Mouse (Mus musculus) olfactory bulb, adult 2 months (tissue): Measurements from ENCODE around the gene Gps2. TPM values are rescaled to one million over a fixed set of nuclear protein-coding genes. Genes with fewer than 3 reads are reported as not detected.
"Not testable (repeated sequence)": the region's sequence is repeated elsewhere in the genome, so short reads cannot be mapped to it uniquely, and the experiment has no call there.

Experiments used
- H3K27ac ChIP-seq: fragments of 200-500 bp; 2 replicates; pipeline ENCODE4 v1.5.1; 2012; ENCODE audit warnings: low read depth, low read length; ENCODE audit not compliant: insufficient read depth
- H3K4me1 ChIP-seq: fragments of 200-500 bp; 2 replicates; pipeline ENCODE4 v1.6.1; 2012; ENCODE audit warnings: low read length; ENCODE audit not compliant: control insufficient read depth, insufficient read depth
- H3K4me3 ChIP-seq: fragments of 200-500 bp; 2 replicates; pipeline ENCODE4 v1.5.1; 2012; ENCODE audit warnings: mild to moderate bottlenecking, low read depth, low read length, moderate library complexity; ENCODE audit not compliant: insufficient read depth
- CTCF ChIP-seq: fragments of 200-500 bp; IDR thresholded peaks from 2 replicates; pipeline ENCODE4 v1.5.1; 2012; ENCODE audit warnings: low read depth, mild to moderate bottlenecking, low read length, moderate library complexity; ENCODE audit not compliant: insufficient read depth
- POLR2A ChIP-seq: fragments of 200-500 bp; IDR thresholded peaks from 2 replicates; pipeline ENCODE4 v1.6.1; 2012; ENCODE audit warnings: mild to moderate bottlenecking, low read depth, low read length, moderate library complexity; ENCODE audit not compliant: insufficient read depth
- WGBS: fragments of 180-500 bp; shearing (Covaris S2); methylation state at CpG from one replicate; pipeline ENCODE4 v1.1.7; 2018; 5-methylcytosine and 5-hydroxymethylcytosine counted together
- polyA plus RNA-seq: library from polyadenylated mRNA; stranded (reverse); fragments of >200 nt; gene quantifications from 2 replicates; pipeline ENCODE4 v1.2.4, GENCODE M21; 2012; ENCODE audit warnings: low replicate concordance; ENCODE audit not compliant: missing spikeins, insufficient read depth, insufficient read length

Gps2 gene
- polyA plus RNA-seq, 1 experiment = not detected

- H3K27ac ChIP-seq = 0 out of 2 replicates have a peak overlapping the region, but pooled peaks have one; percentile 28
- peak overlapping the region; percentile 100 for H3K4me3 ChIP-seq
- no peak for TF ChIP-seq CTCF
- no peak for TF ChIP-seq POLR2A
- H3K4me1 ChIP-seq = peaks cover 20% of the 10 kb centered on the region
- WGBS = 1% methylated on average over 17 of the region's 17 CpGs
These were observed 6.1 kb downstream of the Gps2 start for GRCm38 (mm10) chr11:69919661-69920265.

GRCm38 (mm10) chr11:69920266-69921031, 6.8 kb downstream of the Gps2 start:
- peak overlapping the region; percentile 100 for H3K4me3 ChIP-seq
- TF ChIP-seq CTCF (no peak), POLR2A (no peak)

GRCm38 (mm10) chr11:69921114-69922011, 7.7 kb downstream of the Gps2 start, which contains the start of gene Eif5a:
Eif5a (minus strand) TSS chr11:69921958.
- Histone ChIP-seq H3K4me1 (peaks cover 8% of the 10 kb centered on the region), H3K27ac (peak within 1 kb of the TSS; percentile 98), H3K4me3 (peak within 1 kb of the TSS; percentile 100)
- WGBS = under 1% methylated on average over 78 of the region's 78 CpGs
- TF ChIP-seq POLR2A (peak; percentile 69), CTCF (0 out of 2 replicates have a peak, but pooled peaks have one; percentile 33)

More at GRCm38 (mm10) chr11:69920266-69921031, 6.8 kb downstream of the Gps2 start:
- H3K27ac ChIP-seq = peak overlapping the region; percentile 98
- WGBS = 1% methylated on average over 61 of the region's 65 CpGs
- H3K4me1 ChIP-seq = peaks cover 15% of the 10 kb centered on the region

GRCm38 (mm10) chr11:69922012-69922756, 8.5 kb downstream of the Gps2 start:
- WGBS = 4% methylated on average over 12 of the region's 12 CpGs
- Histone ChIP-seq H3K27ac (peak overlapping the region; percentile 93), H3K4me3 (peak overlapping the region; percentile 59), H3K4me1 (peaks cover 8% of the 10 kb centered on the region)
- TF ChIP-seq CTCF (no peak), POLR2A (no peak)

DNA sequence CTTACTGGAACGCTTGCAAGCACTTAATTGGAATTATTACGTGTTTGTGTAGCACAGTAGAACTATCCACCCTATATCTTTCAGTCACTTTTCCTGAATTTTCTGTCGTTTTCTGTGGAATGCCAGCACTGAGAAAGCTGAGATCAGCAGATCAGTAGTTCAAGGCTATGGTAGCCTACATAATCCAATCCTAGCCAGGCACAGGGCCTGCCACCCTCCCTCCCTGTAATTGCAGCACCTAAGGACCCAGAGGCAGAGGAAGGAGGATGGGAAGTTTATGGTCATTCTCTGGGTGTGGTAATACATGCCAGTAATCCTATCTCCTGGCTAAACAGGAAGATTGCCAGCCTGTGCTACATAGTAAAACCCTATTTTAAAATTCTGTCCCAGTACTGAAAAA, 9.1 kb downstream of the Gps2 start:
- no peak for TF ChIP-seq POLR2A
- TF ChIP-seq CTCF = no peak
- WGBS = 64% methylated on average over 3 of the region's 3 CpGs
- Histone ChIP-seq H3K4me1 (peaks cover 8% of the 10 kb centered on the region), H3K4me3 (no peak overlapping the region), H3K27ac (no peak overlapping the region)

GRCm38 (mm10) chr11:69927501-69927900, 13.8 kb downstream of the Gps2 start:
- 99% methylated on average over 2 of the region's 2 CpGs for WGBS
- H3K4me1 ChIP-seq = no peaks in the 10 kb centered on the region
- H3K4me3 ChIP-seq = no peak overlapping the region
- TF ChIP-seq CTCF = no peak
- no peak for TF ChIP-seq POLR2A
- no peak overlapping the region for H3K27ac ChIP-seq

DNA sequence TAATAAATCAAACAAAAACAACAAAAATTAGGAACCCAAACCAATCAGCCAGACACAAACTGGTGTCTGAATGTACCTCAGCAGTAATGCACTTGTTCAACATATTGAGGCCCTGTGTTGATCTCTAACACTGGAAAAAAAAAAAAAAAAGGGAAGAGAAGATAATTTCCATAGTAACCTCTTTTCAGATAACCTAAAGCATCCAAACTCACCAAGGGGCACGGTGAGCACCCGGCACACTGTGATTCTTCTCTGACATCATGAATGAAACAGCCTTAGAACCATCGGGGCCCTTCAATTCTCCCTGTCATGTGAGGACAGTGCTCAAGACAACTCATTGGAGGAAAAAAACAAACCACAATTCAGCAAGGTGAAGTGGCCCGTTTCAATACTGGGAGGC, 16.0 kb downstream of the Gps2 start:
- Histone ChIP-seq H3K27ac (no peak overlapping the region), H3K4me3 (no peak overlapping the region), H3K4me1 (peaks cover 2% of the 10 kb centered on the region)
- TF ChIP-seq CTCF (no peak), POLR2A (no peak)
- 86% methylated on average over 4 of the region's 4 CpGs for WGBS

GRCm38 (mm10) chr11:69930176-69930575, 16.5 kb downstream of the Gps2 start:
- not testable (repeated sequence) for H3K4me1 ChIP-seq, H3K4me3 ChIP-seq, H3K27ac ChIP-seq
- 87% methylated on average over 8 of the region's 8 CpGs for WGBS
